Mouse (Mus musculus) C3H10T1/2 (cell line): ENCODE measurements around the gene Nol4l. TPM values are rescaled to one million over a fixed set of nuclear protein-coding genes. Genes with fewer than 3 reads are reported as not detected.

ENCODE experiments used
- polyA plus RNA-seq, 2 experiments: library from polyadenylated mRNA; unstranded; fragments of >200 nt; fragmentation: generic; extraction: Trizol; gene quantifications; one replicate each; pipeline ENCODE4 v1.2.1; 2012; ENCODE audit warnings: missing spikeins in 2 of 2

Nol4l gene
- polyA plus RNA-seq, result 1 to 10 TPM in 1 of 2 experiments, under 1 TPM in 1; 0.08 to 1.4 TPM

GRCm38 (mm10) chr2:153529931-153530766 lies at the start of gene Nol4l:
Nol4l (minus strand) TSS chr2:153529971.

GRCm38 (mm10) chr2:153492573-153493392 lies 37.0 kb downstream of the Nol4l start, which contains the start of gene 4930404H24Rik:
4930404H24Rik (plus strand) TSS chr2:153492790.

Other genes with a start within 250 kb of the Nol4l start
- gene Kif3b, start 238.6 kb downstream of the Nol4l start, polyA plus RNA-seq, result 1 to 10 TPM in 1 of 2 experiments, under 1 TPM in 1; 0.70 to 9.4 TPM
- gene Asxl1, start 184.1 kb downstream of the Nol4l start, polyA plus RNA-seq, result 10 to 100 TPM in 1 of 2 experiments, 1 to 10 TPM in 1; 3.2 to 12.8 TPM
- gene 4930404H24Rik, start 37.2 kb downstream of the Nol4l start, polyA plus RNA-seq, result not detected
- gene Commd7, start 102.8 kb upstream of the Nol4l start, polyA plus RNA-seq, result 10 to 100 TPM; 28.5 to 30.3 TPM
- gene Dnmt3b, start 119.5 kb upstream of the Nol4l start, polyA plus RNA-seq, result 1 to 10 TPM in 1 of 2 experiments, under 1 TPM in 1; 0.20 to 1.0 TPM
- gene Dnmt3c, start 166.7 kb upstream of the Nol4l start, polyA plus RNA-seq, result not detected
- gene Mapre1, start 211.3 kb upstream of the Nol4l start, polyA plus RNA-seq, result 10 to 100 TPM in 1 of 2 experiments, 1 to 10 TPM in 1; 6.1 to 26.6 TPM
- gene Efcab8, start 250.0 kb upstream of the Nol4l start, polyA plus RNA-seq, result under 1 TPM in 1 of 2 experiments, not detected in 1; 0.24 TPM